Mouse (Mus musculus): ENCODE data around the gene Esyt2. TPM values are rescaled to one million over a fixed set of nuclear protein-coding genes. Genes with fewer than 3 reads are reported as not detected.
"Not testable (repeated sequence)": the region's sequence is repeated elsewhere in the genome, so short reads cannot be mapped to it uniquely, and the experiment has no call there.

The Esyt2 gene
- polyA plus RNA-seq, 1 experiment from 2014 or later: 18.2 TPM

DNA sequence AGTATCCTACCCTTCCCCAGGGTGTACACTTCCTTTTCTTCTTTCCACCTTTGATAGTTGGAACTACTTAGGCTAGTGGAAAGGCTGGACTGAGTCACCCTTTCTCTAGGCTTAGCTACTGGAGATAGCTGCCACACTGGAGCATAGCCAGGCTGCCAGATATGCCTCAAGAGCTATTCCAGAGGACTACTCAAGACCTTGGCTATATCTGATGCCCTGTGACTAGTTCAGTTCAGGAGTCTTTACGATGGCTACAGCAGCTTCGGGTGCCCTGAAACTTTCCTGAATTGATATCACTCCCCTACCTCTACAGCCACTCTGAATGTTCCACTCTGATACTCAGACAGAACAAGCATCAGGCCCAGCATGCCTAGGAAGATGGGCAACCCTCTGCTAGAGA lies 16.2 kb upstream of the Esyt2 start:
- no peaks in the 10 kb centered on the region for H3K9me3 ChIP-seq
- no peaks in the 10 kb centered on the region for H3K27me3 ChIP-seq (replicated peaks)
- no peak for ATAC-seq (ENCODE audit: low FRiP score, low read depth)
- no peak overlapping the region for H3K4me2 ChIP-seq (replicated peaks)
- 90% methylated on average over 2 of the region's 2 CpGs for WGBS
- no peaks in the 10 kb centered on the region for H3K36me3 ChIP-seq
- no peak overlapping the region for H3K9ac ChIP-seq
- H3K27ac ChIP-seq: no peak overlapping the region
- no peaks in the 10 kb centered on the region for H3K4me1 ChIP-seq
- no peak overlapping the region for H3K4me3 ChIP-seq

DNA sequence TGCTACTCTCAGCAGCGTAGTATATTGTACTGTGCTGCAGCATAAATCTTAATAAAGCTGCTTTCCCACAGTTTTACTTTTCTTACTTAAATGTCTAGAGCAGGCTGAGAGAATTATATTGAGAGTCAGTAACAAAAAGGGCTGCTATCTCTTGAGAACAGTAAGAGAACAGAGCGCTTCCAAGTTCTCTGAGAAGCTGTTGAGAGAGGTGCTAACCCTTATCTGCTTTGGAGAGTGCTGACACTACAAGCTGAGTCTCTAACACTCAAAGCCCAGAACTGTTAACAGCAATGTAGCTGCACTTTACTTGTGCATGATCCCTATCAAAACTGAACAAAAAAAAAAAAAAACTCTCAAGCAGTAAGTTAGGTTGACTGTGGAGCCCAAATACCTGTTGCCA lies 15.7 kb upstream of the Esyt2 start:
- Histone ChIP-seq H3K4me3 (no peak overlapping the region), H3K27ac (no peak overlapping the region), H3K4me1 (no peaks in the 10 kb centered on the region), H3K4me2 (replicated peaks) (no peak overlapping the region), H3K27me3 (replicated peaks) (no peaks in the 10 kb centered on the region), H3K9me3 (no peaks in the 10 kb centered on the region), H3K36me3 (no peaks in the 10 kb centered on the region), H3K9ac (no peak overlapping the region)
- 83% methylated on average over 2 of the region's 2 CpGs for WGBS
- ATAC-seq (ENCODE audit: low FRiP score, low read depth): no peak

DNA sequence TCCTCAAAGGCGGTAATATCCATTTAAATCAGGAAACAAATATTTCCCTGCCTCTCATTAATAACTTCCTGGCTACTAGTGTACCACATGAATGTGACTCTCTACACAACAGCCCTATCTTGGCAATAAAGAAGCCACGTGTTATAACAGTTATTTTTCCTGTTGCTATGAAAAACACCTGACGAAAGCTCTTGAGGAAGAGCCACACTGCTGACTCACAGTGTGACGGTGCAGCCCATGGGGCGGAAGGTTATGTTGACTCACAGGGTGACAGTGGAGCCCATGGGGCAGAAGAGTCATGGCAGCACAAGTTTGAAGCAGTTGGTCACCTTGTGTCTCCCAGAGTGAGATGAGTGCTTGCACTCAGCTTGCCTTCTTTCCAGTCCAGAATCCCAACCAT lies 11.5 kb upstream of the Esyt2 start:
- H3K9ac ChIP-seq: no peak overlapping the region
- no peaks in the 10 kb centered on the region for H3K36me3 ChIP-seq
- no peak overlapping the region for H3K4me3 ChIP-seq
- no peak overlapping the region for H3K27ac ChIP-seq
- H3K4me1 ChIP-seq: no peaks in the 10 kb centered on the region
- ATAC-seq (ENCODE audit: low FRiP score, low read depth): no peak
- no peak overlapping the region for H3K4me2 ChIP-seq (replicated peaks)
- 79% methylated on average over 5 of the region's 5 CpGs for WGBS
- no peaks in the 10 kb centered on the region for H3K9me3 ChIP-seq
- H3K27me3 ChIP-seq (replicated peaks): no peaks in the 10 kb centered on the region

DNA sequence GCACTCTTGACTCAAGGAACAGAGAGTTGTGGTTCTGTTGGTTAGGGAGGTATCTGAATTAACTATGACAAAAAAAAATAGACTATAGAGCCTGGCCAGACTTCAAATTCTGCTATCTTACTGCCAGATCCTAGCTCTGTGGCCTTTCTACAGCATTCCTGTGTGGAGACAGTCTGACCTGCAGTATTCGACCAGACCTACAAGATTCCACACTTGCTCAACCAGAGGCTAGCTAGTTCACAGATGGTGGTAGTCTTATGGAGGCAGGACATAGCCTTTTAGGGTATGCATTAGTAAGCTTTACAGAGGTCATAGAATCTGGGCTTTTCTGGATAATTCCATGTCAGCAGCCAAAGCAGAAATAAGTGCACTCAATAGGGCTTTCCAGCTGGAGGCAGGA lies 10.5 kb upstream of the Esyt2 start:
- H3K27me3 ChIP-seq (replicated peaks): no peaks in the 10 kb centered on the region
- 76% methylated on average over 1 of the region's 1 CpGs for WGBS
- H3K4me1 ChIP-seq: no peaks in the 10 kb centered on the region
- no peaks in the 10 kb centered on the region for H3K9me3 ChIP-seq
- ATAC-seq (ENCODE audit: low FRiP score, low read depth): no peak
- no peaks in the 10 kb centered on the region for H3K36me3 ChIP-seq
- no peak overlapping the region for H3K4me3 ChIP-seq
- H3K4me2 ChIP-seq (replicated peaks): no peak overlapping the region
- H3K27ac ChIP-seq: no peak overlapping the region
- H3K9ac ChIP-seq: no peak overlapping the region

DNA sequence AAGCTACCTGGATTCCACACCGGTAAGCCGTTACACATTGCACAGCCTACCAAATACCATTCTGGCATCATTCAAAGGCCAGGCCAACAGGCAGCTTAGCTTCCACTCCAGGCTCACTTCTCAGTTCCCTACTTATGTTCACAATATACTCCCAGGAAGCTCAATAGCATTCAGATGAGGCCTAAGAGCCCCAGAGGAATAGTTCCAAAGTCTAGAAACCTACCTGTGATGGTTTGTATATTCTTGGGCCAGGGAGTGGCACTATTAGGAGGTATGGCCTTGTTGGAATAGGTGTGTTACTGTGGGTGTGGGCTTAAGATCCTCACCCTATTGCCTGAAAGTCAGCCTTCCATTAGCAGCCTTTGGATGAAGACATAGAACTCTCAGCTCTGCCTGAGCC lies 9.9 kb upstream of the Esyt2 start:
- no peaks in the 10 kb centered on the region for H3K36me3 ChIP-seq
- no peak overlapping the region for H3K4me2 ChIP-seq (replicated peaks)
- no peak overlapping the region for H3K27ac ChIP-seq
- 91% methylated on average over 2 of the region's 2 CpGs for WGBS
- no peak for ATAC-seq (ENCODE audit: low FRiP score, low read depth)
- H3K9ac ChIP-seq: no peak overlapping the region
- no peak overlapping the region for H3K4me3 ChIP-seq
- H3K4me1 ChIP-seq: no peaks in the 10 kb centered on the region
- no peaks in the 10 kb centered on the region for H3K9me3 ChIP-seq
- H3K27me3 ChIP-seq (replicated peaks): no peaks in the 10 kb centered on the region

DNA sequence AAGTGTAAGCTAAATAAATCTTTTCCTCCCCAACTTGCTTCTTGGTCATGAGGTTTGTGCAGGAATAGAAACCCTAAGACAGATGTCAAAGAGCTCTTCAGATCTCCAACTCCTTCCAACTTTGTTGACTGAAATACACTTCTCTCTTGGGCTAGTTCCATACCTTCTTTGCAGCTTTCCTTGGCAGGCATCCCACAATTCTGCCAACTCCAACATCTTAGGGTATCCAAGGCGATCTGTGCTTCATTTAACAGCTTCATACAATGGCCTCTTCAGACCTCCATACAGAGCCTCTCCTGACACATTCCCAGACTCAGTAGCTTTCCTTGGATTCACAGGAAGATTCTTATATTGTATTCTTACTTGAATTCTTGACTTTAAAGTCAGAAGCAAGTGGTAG lies 7.3 kb upstream of the Esyt2 start:
- H3K9me3 ChIP-seq: no peaks in the 10 kb centered on the region
- no peak overlapping the region for H3K4me3 ChIP-seq
- H3K27me3 ChIP-seq (replicated peaks): no peaks in the 10 kb centered on the region
- no peak for ATAC-seq (ENCODE audit: low FRiP score, low read depth)
- 73% methylated on average over 1 of the region's 1 CpGs for WGBS
- no peak overlapping the region for H3K4me2 ChIP-seq (replicated peaks)
- H3K36me3 ChIP-seq: no peaks in the 10 kb centered on the region
- no peaks in the 10 kb centered on the region for H3K4me1 ChIP-seq
- no peak overlapping the region for H3K9ac ChIP-seq
- no peak overlapping the region for H3K27ac ChIP-seq

DNA sequence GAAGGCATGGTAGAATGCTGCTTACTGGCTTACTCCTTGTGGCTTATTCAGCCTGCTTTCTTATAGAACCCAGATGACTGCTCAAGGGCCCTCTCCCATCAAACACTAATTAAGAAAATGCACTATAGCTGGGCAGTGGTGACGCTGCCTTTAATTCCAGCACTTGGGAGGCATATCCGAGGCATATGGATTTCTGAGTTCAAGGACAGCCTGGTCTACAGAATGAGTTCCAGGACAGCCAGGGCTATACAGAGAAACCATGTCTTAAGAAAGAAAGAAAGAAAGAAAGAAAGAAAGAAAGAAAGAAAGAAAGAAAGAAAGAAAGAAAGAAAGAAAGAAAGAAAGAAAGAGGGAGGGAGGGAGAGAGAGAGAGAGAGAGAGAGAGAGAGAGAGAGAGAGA lies 5.9 kb upstream of the Esyt2 start, which contains the start of gene Gm11027:
Gene Gm11027, plus strand, starts transcription at position 301 of the 400 bp plus-strand sequence.
- H3K27ac ChIP-seq; H3K36me3 ChIP-seq; H3K27me3 ChIP-seq (replicated peaks); H3K4me2 ChIP-seq (replicated peaks); H3K4me3 ChIP-seq; ATAC-seq (ENCODE audit: low FRiP score, low read depth); H3K9ac ChIP-seq; H3K9me3 ChIP-seq; H3K4me1 ChIP-seq: not testable (repeated sequence)
- 87% methylated on average over 2 of the region's 2 CpGs for WGBS

DNA sequence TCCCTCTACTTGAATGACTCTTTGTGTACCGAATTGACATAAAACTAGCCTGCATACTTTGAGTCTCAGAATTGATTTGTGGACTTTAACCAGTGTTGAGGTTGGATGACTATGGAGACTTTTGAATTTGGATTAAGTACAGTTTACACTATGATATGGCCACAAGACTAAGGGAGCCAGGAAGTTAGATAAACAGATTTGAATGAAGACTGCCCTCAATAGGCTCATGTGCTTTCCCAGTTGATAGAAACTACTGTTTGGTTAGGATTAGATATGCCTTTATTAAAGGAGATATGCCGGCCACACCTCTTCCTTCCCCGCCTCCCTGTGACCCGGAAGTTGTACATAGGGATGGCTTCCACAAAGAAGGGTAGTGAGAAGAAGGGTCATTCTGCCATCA lies 5.4 kb upstream of the Esyt2 start:
- Histone ChIP-seq H3K9me3 (no peaks in the 10 kb centered on the region), H3K4me2 (replicated peaks) (no peak overlapping the region), H3K36me3 (no peaks in the 10 kb centered on the region), H3K4me3 (no peak overlapping the region), H3K4me1 (peaks cover 4% of the 10 kb centered on the region; the same call in 1 of the 2 replicates), H3K9ac (no peak overlapping the region), H3K27me3 (replicated peaks) (no peaks in the 10 kb centered on the region), H3K27ac (no peak overlapping the region)
- ATAC-seq (ENCODE audit: low FRiP score, low read depth): no peak
- WGBS: 93% methylated on average over 4 of the region's 4 CpGs

DNA sequence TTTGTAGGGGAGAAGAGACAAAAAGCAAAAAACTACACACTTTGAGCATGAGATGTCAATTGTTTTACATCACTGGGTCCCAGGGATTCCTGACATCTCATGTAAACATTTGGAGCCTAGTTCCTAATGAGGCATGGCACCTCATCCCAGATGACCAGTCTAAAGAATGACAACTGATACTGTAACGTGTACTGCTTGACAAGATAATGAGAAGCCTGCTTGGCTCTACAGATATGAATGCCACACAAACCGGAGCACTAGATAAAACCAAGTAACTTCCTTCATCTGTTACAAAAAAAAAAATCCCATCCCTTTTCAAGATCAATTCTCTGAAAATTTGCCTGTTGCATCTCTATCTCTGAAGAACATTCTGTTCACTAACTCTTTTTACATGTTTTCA lies 4.0 kb upstream of the Esyt2 start:
- Histone ChIP-seq H3K4me1 (peaks cover 7% of the 10 kb centered on the region), H3K27ac (no peak overlapping the region), H3K9me3 (no peaks in the 10 kb centered on the region), H3K36me3 (no peaks in the 10 kb centered on the region), H3K9ac (no peak overlapping the region), H3K4me2 (replicated peaks) (no peak overlapping the region), H3K4me3 (no peak overlapping the region), H3K27me3 (replicated peaks) (no peaks in the 10 kb centered on the region)
- ATAC-seq (ENCODE audit: low FRiP score, low read depth): no peak
- 81% methylated on average over 2 of the region's 2 CpGs for WGBS

DNA sequence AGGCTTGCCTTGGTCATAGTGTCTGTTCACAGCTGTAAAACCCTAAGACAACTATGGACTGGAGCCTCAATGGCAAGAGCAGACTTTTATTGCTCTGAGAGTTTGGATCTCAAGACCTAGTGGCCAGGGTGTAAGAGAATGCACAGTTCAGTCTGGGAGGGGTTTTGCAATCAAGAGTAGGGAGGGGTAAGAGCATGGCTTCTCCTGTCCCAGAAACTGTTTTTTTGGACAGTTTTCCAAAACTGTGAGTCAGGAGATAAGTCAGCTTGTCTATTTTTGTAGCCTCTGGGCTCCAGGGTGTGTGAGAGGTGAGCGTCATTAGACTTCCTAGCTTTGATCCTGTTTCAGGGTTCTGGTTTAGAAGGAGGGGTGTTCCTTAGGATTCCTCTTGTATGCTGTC lies 2.5 kb upstream of the Esyt2 start:
- no peaks in the 10 kb centered on the region for H3K27me3 ChIP-seq (replicated peaks)
- 73% methylated on average over 1 of the region's 1 CpGs for WGBS
- no peak overlapping the region for H3K4me2 ChIP-seq (replicated peaks)
- ATAC-seq (ENCODE audit: low FRiP score, low read depth): no peak
- no peak overlapping the region for H3K27ac ChIP-seq
- no peak overlapping the region for H3K4me3 ChIP-seq
- H3K9me3 ChIP-seq: no peaks in the 10 kb centered on the region
- H3K4me1 ChIP-seq: peaks cover 10% of the 10 kb centered on the region
- no peak overlapping the region for H3K9ac ChIP-seq
- H3K36me3 ChIP-seq: no peaks in the 10 kb centered on the region

DNA sequence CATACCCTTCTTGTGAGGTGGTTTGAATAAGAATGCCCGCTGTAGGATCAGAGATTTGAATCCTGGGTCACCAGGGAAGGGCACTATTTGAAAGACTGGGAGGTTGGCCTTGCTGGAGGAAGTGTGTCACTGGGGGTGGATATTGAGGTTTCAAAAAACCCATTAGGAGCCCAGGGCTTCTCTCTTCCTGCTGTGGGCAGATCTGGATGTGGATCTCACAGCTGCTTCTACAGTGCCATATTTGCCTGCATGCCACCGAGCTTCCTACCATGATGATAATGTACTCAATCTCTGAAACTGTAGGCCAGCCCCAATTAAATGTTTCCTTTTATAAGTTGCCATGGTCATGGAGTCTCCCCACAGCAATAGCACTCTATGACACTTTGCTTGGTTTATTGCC lies 1.8 kb upstream of the Esyt2 start:
- WGBS: 95% methylated on average over 2 of the region's 2 CpGs
- H3K4me1 ChIP-seq: peaks cover 10% of the 10 kb centered on the region
- no peaks in the 10 kb centered on the region for H3K9me3 ChIP-seq
- no peak overlapping the region for H3K4me2 ChIP-seq (replicated peaks)
- ATAC-seq (ENCODE audit: low FRiP score, low read depth): no peak
- no peak overlapping the region for H3K4me3 ChIP-seq
- no peaks in the 10 kb centered on the region for H3K36me3 ChIP-seq
- H3K27ac ChIP-seq: no peak overlapping the region
- H3K9ac ChIP-seq: no peak overlapping the region
- H3K27me3 ChIP-seq (replicated peaks): no peaks in the 10 kb centered on the region

DNA sequence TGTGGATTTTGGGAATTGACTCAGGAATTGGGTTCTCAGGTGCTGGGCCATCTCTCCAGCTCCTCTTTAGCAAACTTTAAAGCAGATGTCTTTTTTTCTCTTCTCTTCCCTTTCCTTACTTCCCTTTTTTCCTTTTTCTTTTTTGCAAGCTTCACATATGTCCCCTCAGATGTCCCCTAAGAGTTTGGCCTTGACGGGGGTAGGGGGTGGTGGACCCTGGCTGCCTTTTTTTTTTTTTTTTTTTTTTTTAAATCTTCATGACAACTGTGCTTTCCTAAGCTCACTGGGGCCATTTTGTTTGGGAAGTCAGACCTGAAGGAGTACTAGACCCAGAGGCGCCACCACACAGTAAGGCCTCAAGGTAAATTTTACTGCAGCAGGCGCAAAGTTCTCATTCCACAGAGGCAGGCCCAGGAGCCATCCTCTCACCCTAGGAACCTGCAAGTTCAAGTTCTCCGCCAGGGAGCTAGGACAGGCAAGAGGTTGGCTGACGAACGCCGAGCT lies 795 bp upstream of the Esyt2 start:
- Histone ChIP-seq H3K4me3 (peak overlapping the region; percentile 79), H3K4me2 (replicated peaks) (peak overlapping the region; percentile 93), H3K9ac (peak overlapping the region; percentile 74), H3K4me1 (peaks cover 10% of the 10 kb centered on the region), H3K27me3 (replicated peaks) (no peaks in the 10 kb centered on the region), H3K36me3 (no peaks in the 10 kb centered on the region), H3K9me3 (no peaks in the 10 kb centered on the region), H3K27ac (peak overlapping the region; percentile 93)
- ATAC-seq (ENCODE audit: low FRiP score, low read depth): no peak
- WGBS: under 1% methylated on average over 7 of the region's 7 CpGs

DNA sequence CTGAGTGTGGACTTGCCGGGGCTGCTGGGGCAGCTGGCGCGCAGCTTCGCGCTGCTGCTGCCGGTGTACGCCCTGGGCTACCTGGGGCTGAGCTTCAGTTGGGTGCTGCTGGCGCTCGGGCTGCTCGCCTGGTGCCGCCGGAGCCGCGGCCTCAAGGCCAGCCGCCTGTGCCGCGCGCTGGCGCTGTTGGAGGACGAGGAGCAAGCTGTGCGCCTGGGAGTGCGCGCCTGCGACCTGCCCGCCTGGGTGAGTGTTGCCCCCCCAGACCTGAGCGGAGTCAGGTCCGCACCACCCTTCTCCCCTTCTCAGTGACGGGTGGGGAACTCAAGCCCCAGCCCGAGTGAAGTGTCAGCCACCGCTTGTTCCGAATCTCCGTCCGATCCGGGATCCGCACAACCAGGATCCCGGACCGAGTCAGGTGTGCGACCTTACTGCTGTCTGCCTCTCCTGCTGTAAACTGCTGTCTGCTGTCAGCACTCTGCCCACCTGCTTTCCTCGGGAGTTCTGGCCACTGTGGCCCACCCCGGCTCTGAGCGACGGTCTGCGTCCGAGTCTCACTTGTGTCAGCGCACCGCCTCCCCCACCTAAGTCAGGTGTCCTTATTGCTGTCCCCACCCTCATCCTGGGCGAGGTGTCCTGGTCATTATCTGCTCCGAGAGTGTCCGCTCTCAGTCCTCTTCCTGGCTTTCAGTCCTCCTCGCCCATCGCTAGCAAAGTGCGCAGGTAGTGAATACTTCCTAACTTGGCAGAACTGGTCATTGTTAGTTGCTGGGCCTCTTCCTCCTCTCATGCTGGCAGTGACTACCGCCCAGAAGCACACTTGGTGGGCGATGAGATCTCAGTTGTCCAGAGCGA lies 658 bp downstream of the Esyt2 start:
- H3K27me3 ChIP-seq (replicated peaks): no peaks in the 10 kb centered on the region
- no peaks in the 10 kb centered on the region for H3K9me3 ChIP-seq
- H3K36me3 ChIP-seq: no peaks in the 10 kb centered on the region
- peak overlapping the region; percentile 93 for H3K4me2 ChIP-seq (replicated peaks)
- peaks cover 10% of the 10 kb centered on the region for H3K4me1 ChIP-seq
- H3K27ac ChIP-seq: peak overlapping the region; percentile 93
- peak overlapping the region; percentile 79 for H3K4me3 ChIP-seq
- no peak; the same call in none of the 2 replicates for ATAC-seq (ENCODE audit: low FRiP score, low read depth)
- WGBS: under 1% methylated on average over 55 of the region's 55 CpGs
- H3K9ac ChIP-seq: peak overlapping the region; percentile 90
